Mouse (Mus musculus): ENCODE results near the gene Cyb561d2.

DNA sequence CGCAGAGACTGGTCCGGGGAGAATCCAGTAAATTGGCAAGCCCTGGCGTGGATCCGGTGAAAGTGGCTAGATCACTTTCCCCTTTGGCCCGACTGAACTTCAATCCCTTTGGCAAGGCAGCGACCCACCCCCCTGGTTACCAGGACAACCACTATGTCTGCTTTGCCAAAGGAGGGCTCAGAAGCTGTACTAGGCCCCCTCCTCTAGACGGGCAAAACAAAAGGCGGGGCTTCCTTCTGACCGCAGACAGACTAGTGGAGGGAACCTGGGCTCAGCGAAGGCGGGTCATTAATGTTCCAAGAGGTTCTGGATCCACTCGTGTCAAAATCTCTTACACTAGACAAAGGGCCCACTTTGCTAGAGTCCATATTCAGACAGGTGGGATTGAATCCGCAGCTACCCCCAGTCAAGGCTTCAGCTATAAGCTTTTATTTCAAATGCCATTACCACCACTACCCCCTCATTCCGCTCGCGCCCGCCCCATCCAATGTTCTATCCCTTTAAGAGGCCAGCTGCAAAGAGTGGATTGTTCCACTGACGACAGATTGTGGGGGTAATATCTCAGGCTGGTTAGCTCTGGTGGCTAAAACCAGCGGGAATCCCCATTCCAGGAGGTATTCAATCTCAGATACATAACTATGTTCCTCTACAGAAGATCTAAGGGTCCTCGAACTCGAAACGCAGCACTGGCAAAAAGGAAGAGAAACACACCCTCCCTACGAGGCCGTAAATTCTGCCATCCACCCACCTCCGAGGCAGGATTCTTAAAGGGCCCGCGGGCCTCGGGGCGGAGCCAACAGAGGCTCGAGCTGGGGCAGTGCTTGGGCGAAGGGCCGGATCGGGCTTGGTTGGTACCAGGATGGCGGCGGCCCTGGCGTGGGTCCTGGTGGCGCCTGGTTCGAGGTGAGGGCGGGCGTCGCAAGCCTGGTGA, 26.6 kb upstream of the Cyb561d2 start:
- TF ChIP-seq CTCF (IDR thresholded peaks at IDR 0.05), result no peak
- 0 out of 2 replicates have a peak, but pooled peaks have one; percentile 31 for TF ChIP-seq EP300 (IDR thresholded peaks at IDR 0.05; ENCODE audit: insufficient read depth, low read depth, low read length)
- TF ChIP-seq POLR2A (IDR thresholded peaks at IDR 0.05; ENCODE audit: insufficient read depth, low read depth, low read length), result peak; percentile 72; the same call in 1 of the 2 replicates
